Mouse (Mus musculus) heart, postnatal 0 days (tissue): ENCODE measurements around the gene Pskh1. TPM values are rescaled to one million over a fixed set of nuclear protein-coding genes. Genes with fewer than 3 reads are reported as not detected.

Experiments
- ATAC-seq: fragments of 200-750 bp; cut with Nextera tagmentation; 2 replicates; pipeline ENCODE4 v1.8.0; 2017; ENCODE audit warnings: low read depth, moderate number of reproducible peaks, moderate library complexity; ENCODE audit not compliant: insufficient read depth
- DNase-seq: peaks from one replicate; pipeline ENCODE4 v3.0.0-alpha.2; 2016; ENCODE audit warnings: low spot score
- H3K27ac ChIP-seq: fragments of 300-500 bp; sonication (generic); 2 replicates; pipeline ENCODE4 v1.5.1; 2014; ENCODE audit warnings: low read depth, mild to moderate bottlenecking
- H3K27me3 ChIP-seq: fragments of 300-500 bp; sonication (generic); 2 replicates; pipeline ENCODE4 v1.6.1; 2014; ENCODE audit warnings: low read length, mixed read lengths; ENCODE audit not compliant: control insufficient read depth, insufficient read depth
- H3K36me3 ChIP-seq: fragments of 300-500 bp; sonication (generic); replicated peaks from 2 replicates; pipeline ENCODE4 v1.6.1; 2014; ENCODE audit warnings: low read length, mixed read lengths; ENCODE audit not compliant: control insufficient read depth, insufficient read depth
- H3K4me1 ChIP-seq: fragments of 300-500 bp; sonication (generic); 2 replicates; pipeline ENCODE4 v1.6.1; 2014; ENCODE audit warnings: antibody characterized with exemption; ENCODE audit not compliant: control insufficient read depth, insufficient read depth
- H3K4me2 ChIP-seq: fragments of 300-500 bp; sonication (generic); 2 replicates; pipeline ENCODE4 v1.6.1; 2014; ENCODE audit warnings: low read depth, mild to moderate bottlenecking, low read length, moderate library complexity
- H3K4me3 ChIP-seq: fragments of 300-500 bp; sonication (generic); 2 replicates; pipeline ENCODE4 v1.5.1; 2014; ENCODE audit warnings: low read depth, low read length
- H3K9ac ChIP-seq: fragments of 300-500 bp; sonication (generic); replicated peaks from 2 replicates; pipeline ENCODE4 v1.6.1; 2014; ENCODE audit warnings: low read depth, low read length, mixed read lengths
- H3K9me3 ChIP-seq: fragments of 300-500 bp; sonication (generic); replicated peaks from 2 replicates; pipeline ENCODE4 v1.6.1; 2016; ENCODE audit warnings: low read length; ENCODE audit not compliant: control insufficient read depth
- CTCF ChIP-seq: IDR thresholded peaks from 2 replicates; pipeline ENCODE4 v1.5.1; 2016; ENCODE audit warnings: antibody characterized with exemption, control low read depth, low read depth
- EP300 ChIP-seq: IDR thresholded peaks from 2 replicates; pipeline ENCODE4 v1.6.1; 2016; ENCODE audit warnings: antibody characterized with exemption, low read depth
- WGBS: fragments of 180-500 bp; shearing (Covaris S2); extraction: QIAGEN DNeasy Blood & Tissue Kit; methylation state at CpG from one replicate; pipeline ENCODE4 v1.1.7; 2014; 5-methylcytosine and 5-hydroxymethylcytosine counted together
- microRNA-seq: library from miRNA; unstranded; fragments of <30 nt; microRNA quantifications from one replicate; pipeline ENCODE4, GENCODE M21; 2016
- polyA plus RNA-seq: library from polyadenylated mRNA; unstranded; fragments of >200 nt; fragmentation: Nextera tagmentation; extraction: Ambion mirVana; gene quantifications from 2 replicates; pipeline ENCODE4 v1.2.1, GENCODE M21; 2015
- total RNA-seq: library from RNA; depleted of rRNA; stranded (reverse); fragments of >200 nt; gene quantifications from 2 replicates; pipeline ENCODE4 v1.2.3, GENCODE M21; 2014; ENCODE audit warnings: low replicate concordance; rRNA removed

Gene Pskh1
- total and polyA plus RNA-seq, 2 experiments from 2014 or later: 15.4 to 44.2 TPM

DNA sequence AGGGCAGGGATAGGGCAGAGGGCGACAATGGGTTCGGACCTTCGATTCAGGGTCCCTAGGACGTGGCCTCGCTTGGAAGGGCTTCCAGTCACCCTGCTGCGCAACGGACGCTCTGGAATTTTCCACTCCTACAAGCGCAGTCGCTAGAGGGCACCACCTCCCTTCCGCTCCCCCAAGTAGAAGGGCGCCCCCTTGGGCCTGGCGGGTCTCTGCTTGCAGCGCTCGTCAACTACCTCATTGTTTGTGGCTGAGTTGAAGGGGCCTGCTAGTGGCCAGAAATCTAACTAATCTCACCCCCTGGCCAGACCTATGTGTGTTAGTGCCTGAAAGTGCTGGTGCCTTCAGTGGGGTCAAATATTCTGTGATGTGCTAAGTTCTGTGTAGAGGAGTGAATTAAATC lies 79.1 kb downstream of the Pskh1 start, which contains the start of gene Dpep3:
Gene Dpep3, minus strand, starts transcription at position 105 of the 400 bp plus-strand sequence.
- Histone ChIP-seq H3K4me2 (no peak within 1 kb of the TSS), H3K36me3 (no peaks in the 10 kb centered on the region), H3K9me3 (no peaks in the 10 kb centered on the region), H3K4me1 (no peaks in the 10 kb centered on the region), H3K4me3 (no peak within 1 kb of the TSS), H3K9ac (no peak within 1 kb of the TSS), H3K27ac (no peak within 1 kb of the TSS), H3K27me3 (no peaks in the 10 kb centered on the region)
- TF ChIP-seq CTCF (no peak), EP300 (no peak)
- no peak for ATAC-seq
- DNase-seq: no peak
- 89% methylated on average over 15 of the region's 15 CpGs for WGBS

DNA sequence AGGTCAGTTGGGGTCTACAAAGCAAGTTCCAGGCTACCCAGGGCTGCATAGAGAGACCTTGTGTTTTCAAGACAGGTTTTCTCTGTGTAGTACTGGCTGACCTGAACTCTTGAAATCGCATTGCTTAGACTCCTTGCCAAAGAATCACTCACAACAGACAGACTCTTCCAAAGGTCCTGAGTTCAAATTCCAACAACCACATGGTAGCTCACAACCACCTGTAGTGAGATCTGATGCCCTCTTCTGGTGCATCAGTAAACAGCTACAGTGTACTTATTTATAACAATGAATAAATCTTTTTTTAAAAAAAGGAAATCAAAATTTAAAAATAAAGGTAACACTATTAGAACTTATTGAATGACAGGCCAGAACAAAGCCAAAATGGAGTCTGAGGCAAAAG lies 80.9 kb downstream of the Pskh1 start:
- H3K27me3 ChIP-seq: no peaks in the 10 kb centered on the region
- TF ChIP-seq CTCF (no peak), EP300 (no peak)
- H3K4me1 ChIP-seq: no peaks in the 10 kb centered on the region
- 75% methylated on average over 1 of the region's 1 CpGs for WGBS
- no peak overlapping the region for H3K27ac ChIP-seq
- H3K4me2 ChIP-seq: no peak overlapping the region
- no peak for DNase-seq
- no peak for ATAC-seq
- no peaks in the 10 kb centered on the region for H3K36me3 ChIP-seq
- no peak overlapping the region for H3K9ac ChIP-seq
- H3K9me3 ChIP-seq: no peaks in the 10 kb centered on the region
- no peak overlapping the region for H3K4me3 ChIP-seq

Small RNA genes within 50 kb of the gene (microRNA-seq; reads per million reads assigned to microRNA genes)
- gene Mir7074: not detected

Other genes starting within 250 kb of the Pskh1 start
- 1.3 and 1.4 TPM in 2 replicates for gene Carmil2, start 214.2 kb upstream of the Pskh1 start, total RNA-seq
- gene Carmil2, start 214.2 kb upstream of the Pskh1 start, polyA plus RNA-seq: 0.05 and 0.10 TPM in 2 replicates
- gene Acd, start 199.3 kb upstream of the Pskh1 start, total RNA-seq: 8.7 and 12.8 TPM in 2 replicates
- 29.1 and 32.1 TPM in 2 replicates for gene Acd, start 199.3 kb upstream of the Pskh1 start, polyA plus RNA-seq
- gene Pard6a, start 199.3 kb upstream of the Pskh1 start, total RNA-seq: 14.0 and 15.5 TPM in 2 replicates
- gene Pard6a, start 199.3 kb upstream of the Pskh1 start, polyA plus RNA-seq: 16.7 and 18.5 TPM in 2 replicates
- gene 4933405L10Rik, start 192.8 kb upstream of the Pskh1 start, total RNA-seq: not detected in 2 replicates
- gene 4933405L10Rik, start 192.8 kb upstream of the Pskh1 start, polyA plus RNA-seq: not detected in 2 replicates
- 1.1 and 11.1 TPM in 2 replicates for gene Enkd1, start 192.2 kb upstream of the Pskh1 start, total RNA-seq
- 4.0 and 5.9 TPM in 2 replicates for gene Enkd1, start 192.2 kb upstream of the Pskh1 start, polyA plus RNA-seq
- 2.4 and 5.8 TPM in 2 replicates for gene Gfod2, start 141.8 kb upstream of the Pskh1 start, total RNA-seq
- 6.5 and 6.6 TPM in 2 replicates for gene Gfod2, start 141.8 kb upstream of the Pskh1 start, polyA plus RNA-seq
- 8.7 and 10.5 TPM in 2 replicates for gene Ranbp10, start 73.1 kb upstream of the Pskh1 start, total RNA-seq
- gene Ranbp10, start 73.1 kb upstream of the Pskh1 start, polyA plus RNA-seq: 6.1 and 6.7 TPM in 2 replicates
- not detected in 2 replicates for gene Tsnaxip1, start 72.7 kb upstream of the Pskh1 start, total RNA-seq
- gene Tsnaxip1, start 72.7 kb upstream of the Pskh1 start, polyA plus RNA-seq: 0.30 TPM in 1 of 2 replicates, not detected in the other
- gene Cenpt, start 47.2 kb upstream of the Pskh1 start, total RNA-seq: 28.3 and 32.2 TPM in 2 replicates
- gene Cenpt, start 47.2 kb upstream of the Pskh1 start, polyA plus RNA-seq: 11.5 and 12.9 TPM in 2 replicates
- 59.5 and 81.1 TPM in 2 replicates for gene Thap11, start 45.3 kb upstream of the Pskh1 start, total RNA-seq
- 35.5 and 36.6 TPM in 2 replicates for gene Thap11, start 45.3 kb upstream of the Pskh1 start, polyA plus RNA-seq
- 19.4 and 38.0 TPM in 2 replicates for gene Nutf2, start 39.9 kb upstream of the Pskh1 start, total RNA-seq
- 135 and 147 TPM in 2 replicates for gene Nutf2, start 39.9 kb upstream of the Pskh1 start, polyA plus RNA-seq
- gene Edc4, start 19.6 kb upstream of the Pskh1 start, total RNA-seq: 44.3 and 44.9 TPM in 2 replicates
- 15.1 and 18.1 TPM in 2 replicates for gene Edc4, start 19.6 kb upstream of the Pskh1 start, polyA plus RNA-seq
- not detected in 2 replicates for gene Nrn1l, start 6.9 kb upstream of the Pskh1 start, total RNA-seq
- gene Nrn1l, start 6.9 kb upstream of the Pskh1 start, polyA plus RNA-seq: 0.94 and 1.3 TPM in 2 replicates
- not detected in 2 replicates for gene Ctrl, start 33.4 kb downstream of the Pskh1 start, total RNA-seq
- gene Ctrl, start 33.4 kb downstream of the Pskh1 start, polyA plus RNA-seq: 0.31 and 0.38 TPM in 2 replicates
- 77.8 and 87.4 TPM in 2 replicates for gene Psmb10, start 38.0 kb downstream of the Pskh1 start, total RNA-seq
- 95.3 and 101 TPM in 2 replicates for gene Psmb10, start 38.0 kb downstream of the Pskh1 start, polyA plus RNA-seq
- 0.93 TPM in 1 of 2 replicates, not detected in the other for gene Lcat, start 42.9 kb downstream of the Pskh1 start, total RNA-seq
- 0.51 and 0.56 TPM in 2 replicates for gene Lcat, start 42.9 kb downstream of the Pskh1 start, polyA plus RNA-seq
- gene Slc12a4, start 65.7 kb downstream of the Pskh1 start, total RNA-seq: 36.7 and 40.7 TPM in 2 replicates
- gene Slc12a4, start 65.7 kb downstream of the Pskh1 start, polyA plus RNA-seq: 32.8 and 34.9 TPM in 2 replicates
- not detected in 2 replicates for gene Dpep3, start 79.0 kb downstream of the Pskh1 start, total RNA-seq
- not detected in 2 replicates for gene Dpep3, start 79.0 kb downstream of the Pskh1 start, polyA plus RNA-seq
- 8.5 and 9.8 TPM in 2 replicates for gene Dus2, start 90.9 kb downstream of the Pskh1 start, total RNA-seq
- 8.6 and 9.0 TPM in 2 replicates for gene Dus2, start 90.9 kb downstream of the Pskh1 start, polyA plus RNA-seq
- gene Dpep2nb, start 105.5 kb downstream of the Pskh1 start, total RNA-seq: not detected in 2 replicates
- 0.20 and 0.21 TPM in 2 replicates for gene Dpep2nb, start 105.5 kb downstream of the Pskh1 start, polyA plus RNA-seq
- gene Ddx28, start 111.4 kb downstream of the Pskh1 start, total RNA-seq: 25.8 and 35.4 TPM in 2 replicates
- gene Ddx28, start 111.4 kb downstream of the Pskh1 start, polyA plus RNA-seq: 10.9 TPM in 2 replicates
- gene Nfatc3, start 158.4 kb downstream of the Pskh1 start, total RNA-seq: 26.6 and 28.3 TPM in 2 replicates
- 2.0 and 2.4 TPM in 2 replicates for gene Nfatc3, start 158.4 kb downstream of the Pskh1 start, polyA plus RNA-seq
- 9.8 and 10.6 TPM in 2 replicates for gene Esrp2, start 236.5 kb downstream of the Pskh1 start, total RNA-seq
- 0.27 and 0.31 TPM in 2 replicates for gene Esrp2, start 236.5 kb downstream of the Pskh1 start, polyA plus RNA-seq
- gene Pla2g15, start 250.0 kb downstream of the Pskh1 start, total RNA-seq: 4.5 and 4.7 TPM in 2 replicates
- 5.0 and 5.4 TPM in 2 replicates for gene Pla2g15, start 250.0 kb downstream of the Pskh1 start, polyA plus RNA-seq